Mouse (Mus musculus) left cerebral cortex, postnatal 36 days (tissue): ENCODE results near the gene F2r. TPM values are rescaled to one million over a fixed set of nuclear protein-coding genes. Genes with fewer than 3 reads are reported as not detected.

Source experiments
- DNase-seq, 2 experiments: peaks; one replicate each; pipeline ENCODE4 v3.0.0; 2021 to 2022; ENCODE audit warnings: low spot score in 2 of 2, mixed read lengths in 1 of 2
- intact Hi-C: fragments of 180-260 bp; cut with DNase I; formaldehyde crosslinking; loops from one replicate; pipeline ENCODE4 v1.15.1; 2025
- total RNA-seq, 2 experiments: library from RNA; stranded (reverse); gene quantifications; 2 replicates each; pipeline ENCODE4 v1.2.3; 2021

Gene F2r
- total RNA-seq, 2 experiments from 2014 or later, result 4.1 to 4.3 TPM

DNA sequence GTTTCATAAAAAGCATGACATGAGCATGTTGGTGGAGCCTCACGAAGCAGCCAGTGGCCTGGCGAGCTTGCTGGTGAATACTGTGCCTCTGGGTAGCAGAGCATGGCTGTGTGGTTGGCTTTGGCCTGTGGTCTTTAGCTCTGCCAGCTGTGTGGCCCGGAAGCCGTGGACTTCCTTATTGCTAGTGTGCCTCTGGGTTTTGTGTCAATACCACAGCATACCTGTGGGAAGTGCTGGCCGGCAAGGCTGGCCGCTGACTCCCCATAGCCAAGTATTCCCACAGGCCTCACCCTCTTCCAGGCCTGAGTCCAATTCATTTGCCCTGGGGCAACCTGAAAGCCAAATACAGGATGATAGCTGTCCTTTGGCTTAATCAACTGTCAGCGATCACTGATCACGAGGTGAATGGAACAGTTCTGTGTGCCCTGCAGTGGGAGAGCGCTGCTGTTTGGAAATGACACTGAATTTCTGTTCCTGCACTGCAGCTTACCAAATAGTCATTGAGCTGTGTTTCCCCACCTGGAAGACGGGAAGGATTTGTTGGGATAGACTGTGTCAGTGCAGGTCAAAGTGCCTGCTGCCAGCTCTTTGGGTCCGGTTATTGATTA lies 64.3 kb downstream of the F2r start:
- intact Hi-C loops, result no loop called here
- no peak for DNase-seq

Other genes starting within 250 kb of the F2r start
- gene Aggf1, start 243.1 kb downstream of the F2r start, total RNA-seq, result 10 to 100 TPM; 50.1 to 51.2 TPM
- gene Crhbp, start 173.6 kb downstream of the F2r start, total RNA-seq, result 10 to 100 TPM; 21.2 to 23.5 TPM
- not detected for gene S100z, start 139.8 kb downstream of the F2r start, total RNA-seq
- gene F2rl1, start 93.3 kb downstream of the F2r start, total RNA-seq, result under 1 TPM; 0.32 to 0.57 TPM
- under 1 TPM; 0.77 to 0.94 TPM for gene F2rl2, start 78.4 kb upstream of the F2r start, total RNA-seq